In genomic region chr13:67194340-67194894, GRCm38 (mm10) we compare ENCODE assay signal across 8 mouse cellular contexts. TPM values are rescaled to one million over a fixed set of nuclear protein-coding genes. Genes with fewer than 3 reads are reported as not detected.
A peak's percentile ranks its signal among the peaks of the same experiment; 100 is the strongest.
DNase-seq lines count a peak whose midpoint lies in the region; ATAC-seq and TF ChIP-seq lines count a peak whose summit lies in the region.

TSS of gene Zfp455 (plus strand) at chr13:67194506.

- ATAC-seq in cerebellum, adult (ENCODE audit: insufficient number of reproducible peaks, low FRiP score, low TSS enrichment), result peak; percentile 89
- peak; percentile 96 for ATAC-seq in forebrain, postnatal 0 days
- peak; percentile 85 for ATAC-seq in neutrophil, adult 5-6 weeks (ENCODE audit: extremely low read depth, insufficient number of reproducible peaks, low FRiP score, poor library complexity, severe bottlenecking)

- no peaks in the 10 kb centered on the region for H3K9me3 ChIP-seq in ES-E14 (ENCODE audit: control insufficient read depth, insufficient read depth, low read depth, low read length)
- H3K9me3 ChIP-seq in forebrain, postnatal 0 days (ENCODE audit: low read length), result no peaks in the 10 kb centered on the region

- in situ Hi-C loops in ES-E14 (cut with MboI; ENCODE audit: low sequenced_read_pairs in 2 of 2, unreplicated experiment in 2 of 2), result no loop called here

- WGBS in forebrain, postnatal 0 days, result 2% methylated on average over 13 of the region's 13 CpGs
- 5% methylated on average over 13 of the region's 13 CpGs for WGBS in lung, adult 2 months

- peak; percentile 60 for DNase-seq in ES-E14 (ENCODE audit: low read depth, low spot score)
- DNase-seq in forebrain, postnatal 0 days, result peak; percentile 78
- DNase-seq in heart, postnatal 4 days, result peak; percentile 51
- DNase-seq in layer of hippocampus, adult 2 months (ENCODE audit: low spot score in 2 of 2), result peak; percentile 52 to 66
- DNase-seq in lung, adult 2 months, result peak; percentile 72
- DNase-seq in thymus, postnatal 10 days (ENCODE audit: low spot score in 2 of 2), result peak; percentile 14 to 27

- H3K36me3 ChIP-seq in ES-E14 (ENCODE audit: control insufficient read depth, insufficient read depth, low read length, poor library complexity, severe bottlenecking), result no peaks in the 10 kb centered on the region
- peaks cover 4% of the 10 kb centered on the region; the same call in 1 of the 2 replicates for H3K36me3 ChIP-seq in forebrain, postnatal 0 days (ENCODE audit: insufficient read depth)

- TF ChIP-seq CTCF in forebrain, postnatal 0 days (IDR thresholded peaks at IDR 0.05; ENCODE audit: low read depth), result no peak
- no peak for TF ChIP-seq CTCF in layer of hippocampus, adult 2 months (conservative IDR thresholded peaks at IDR 0.05)
- no peak for TF ChIP-seq CTCF in lung, adult 2 months (IDR thresholded peaks at IDR 0.05; ENCODE audit: insufficient read depth, low read length)

- H3K9ac ChIP-seq in ES-E14 (ENCODE audit: insufficient read depth, low read depth, low read length, poor library complexity, severe bottlenecking), result peak within 1 kb of the TSS; percentile 88
- H3K9ac ChIP-seq in forebrain, postnatal 0 days, result peak within 1 kb of the TSS; percentile 64

- no peak for TF ChIP-seq POLR2A in lung, adult 2 months (IDR thresholded peaks at IDR 0.05; ENCODE audit: borderline replicate concordance, extremely low read depth, low read depth, low read length)

- peaks cover 1 to 2% of the 10 kb centered on the region in 2 experiments; a peak in 1 of 4 replicates for H3K4me1 ChIP-seq in ES-E14 (ENCODE audit: control insufficient read depth in 2 of 2, insufficient read depth in 2 of 2, low read length in 2 of 2, poor library complexity in 1 of 2)
- 0 out of 2 replicates have a peak, but pooled peaks cover 6% of the 10 kb centered on the region for H3K4me1 ChIP-seq in forebrain, postnatal 0 days (ENCODE audit: insufficient read depth)
- H3K4me1 ChIP-seq in lung, adult 2 months (ENCODE audit: control insufficient read depth, insufficient read depth, low read length), result no peaks in the 10 kb centered on the region

- no peaks in the 10 kb centered on the region for H3K27me3 ChIP-seq in forebrain, postnatal 0 days (ENCODE audit: insufficient read depth, low read length)

- no peak within 1 kb of the TSS for H3K27ac ChIP-seq in ES-E14 (ENCODE audit: insufficient read depth, low read depth, low read length, poor library complexity, severe bottlenecking)
- no peak within 1 kb of the TSS for H3K27ac ChIP-seq in forebrain, postnatal 0 days (ENCODE audit: low read depth, low read length)
- peak within 1 kb of the TSS; percentile 84 for H3K27ac ChIP-seq in layer of hippocampus, adult 2 months

- peak within 1 kb of the TSS; percentile 62 for H3K4me2 ChIP-seq in forebrain, postnatal 0 days (ENCODE audit: low read depth)

- H3K4me3 ChIP-seq in ES-E14 (ENCODE audit: insufficient read depth in 1 of 2, low read depth in 1 of 2, low read length in 2 of 2, poor library complexity in 1 of 2, severe bottlenecking in 1 of 2), result peak within 1 kb of the TSS; percentile 81 to 93
- peak within 1 kb of the TSS; percentile 72 for H3K4me3 ChIP-seq in forebrain, postnatal 0 days (ENCODE audit: low read depth, low read length)
- peak within 1 kb of the TSS; percentile 87 for H3K4me3 ChIP-seq in layer of hippocampus, adult 2 months
- H3K4me3 ChIP-seq in lung, adult 2 months (replicated peaks; ENCODE audit: extremely low read depth, low read depth, low read length), result peak within 1 kb of the TSS; percentile 82

TF ChIP-seq in ES-E14, 5 proteins besides CTCF, POLR2A, EP300 and RAD21:
- TF ChIP-seq MAFK (IDR thresholded peaks at IDR 0.05; ENCODE audit: insufficient read depth, low read depth, low read length) (no peak), ZNF384 (IDR thresholded peaks at IDR 0.05; ENCODE audit: low read depth, low read length) (no peak), ZC3H11A (IDR thresholded peaks at IDR 0.05; ENCODE audit: borderline replicate concordance, low read depth, low read length) (no peak), CHD2 (IDR thresholded peaks at IDR 0.05; ENCODE audit: low read depth, low read length) (peak; percentile 87), HCFC1 (IDR thresholded peaks at IDR 0.05; ENCODE audit: borderline replicate concordance, insufficient read depth, low read length) (peak; percentile 87)

RNA-seq across cellular contexts. Expression of gene Zfp455, which starts in this region (rescaled TPM):
- total RNA-seq in ES-E14 (2012; rRNA removed), result 0.45 and 0.58 TPM in 2 replicates
- total RNA-seq in forebrain, postnatal 0 days (2014; rRNA removed), result 2.5 and 3.2 TPM in 2 replicates
- polyA plus RNA-seq in forebrain, postnatal 0 days (2015; fragmentation: Nextera tagmentation; extraction: Ambion mirVana), result 0.67 and 1.2 TPM in 2 replicates
- total RNA-seq in heart, postnatal 4 days (2021), result under 1 TPM; 0.92 to 0.98 TPM
- 1 to 10 TPM; 2.0 to 3.0 TPM for total RNA-seq in layer of hippocampus, adult 2 months (2021)
- 0.28 and 0.45 TPM in 2 replicates for polyA plus RNA-seq in lung, adult 2 months (2012; rRNA removed)
- total RNA-seq in neutrophil, adult 5-6 weeks (2017), result 2.4 and 2.8 TPM in 2 replicates

Comparison
In these comparisons a context has a peak if more than half of its experiments do, and no peak if none do; other contexts are left out.
1. Peak in DNase-seq, H3K4me3 ChIP-seq and H3K9ac ChIP-seq in ES-E14; RNA of the gene not detected or under 1 TPM.
2. Peak in DNase-seq in heart, postnatal 4 days; RNA of the gene not detected or under 1 TPM.
3. Peak in DNase-seq and H3K4me3 ChIP-seq in lung, adult 2 months; RNA of the gene not detected or under 1 TPM.
4. DNase-seq: peak in every context shown above with its lines; median percentile 78 in forebrain, postnatal 0 days; 72 in lung, adult 2 months; 60 in ES-E14; 59 in layer of hippocampus, adult 2 months; 51 in heart, postnatal 4 days; 20 in thymus, postnatal 10 days.